Mouse (Mus musculus) cerebellum, adult 2 months (tissue): ENCODE results near the gene Foxp1.

Experiments
- CTCF ChIP-seq: fragments of 200-500 bp; IDR thresholded peaks from 2 replicates; pipeline ENCODE4 v1.5.1; 2011; ENCODE audit warnings: low read depth, mild to moderate bottlenecking, control low read depth, low read length, moderate library complexity, borderline replicate concordance; ENCODE audit not compliant: insufficient read depth
- POLR2A ChIP-seq: fragments of 200-500 bp; IDR thresholded peaks from 2 replicates; pipeline ENCODE4 v1.6.1; 2011; ENCODE audit warnings: low read length, control low read depth, borderline replicate concordance; ENCODE audit not compliant: insufficient read depth

DNA sequence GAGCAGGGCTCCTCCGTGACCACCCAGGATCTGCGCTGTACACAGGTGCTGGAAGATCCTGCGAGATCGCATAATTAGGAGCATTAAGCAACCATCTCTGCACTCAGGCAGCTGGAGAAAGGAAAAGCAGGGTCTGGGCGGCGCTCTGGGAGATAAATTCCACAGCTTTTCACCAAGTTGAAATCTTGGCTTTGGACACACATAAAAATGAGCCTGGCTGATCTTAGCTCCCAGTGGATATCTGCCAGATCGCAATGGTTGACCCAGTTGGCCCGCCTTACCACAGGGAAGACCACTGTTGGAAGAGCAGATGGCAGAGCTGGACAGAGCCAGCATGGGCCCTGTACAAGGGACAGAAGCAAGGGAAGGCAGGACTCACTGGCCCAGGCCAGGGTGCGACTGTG lies 13.3 kb downstream of the Foxp1 start:
- TF ChIP-seq CTCF (no peak), POLR2A (no peak)
